Mouse (Mus musculus): Measurements from ENCODE around the gene Arhgap9.

- TF ChIP-seq POLR2A (IDR thresholded peaks at IDR 0.05; ENCODE audit: insufficient read depth, low read depth, low read length) = no peak
- no peak for TF ChIP-seq CTCF (IDR thresholded peaks at IDR 0.05)
Observed at GRCm38 (mm10) chr10:127346173-127346572, 24.4 kb downstream of the Arhgap9 start.

All from heart, adult 2 months (tissue).